8 mouse cellular contexts compared by ENCODE assay signal in the genomic region with DNA sequence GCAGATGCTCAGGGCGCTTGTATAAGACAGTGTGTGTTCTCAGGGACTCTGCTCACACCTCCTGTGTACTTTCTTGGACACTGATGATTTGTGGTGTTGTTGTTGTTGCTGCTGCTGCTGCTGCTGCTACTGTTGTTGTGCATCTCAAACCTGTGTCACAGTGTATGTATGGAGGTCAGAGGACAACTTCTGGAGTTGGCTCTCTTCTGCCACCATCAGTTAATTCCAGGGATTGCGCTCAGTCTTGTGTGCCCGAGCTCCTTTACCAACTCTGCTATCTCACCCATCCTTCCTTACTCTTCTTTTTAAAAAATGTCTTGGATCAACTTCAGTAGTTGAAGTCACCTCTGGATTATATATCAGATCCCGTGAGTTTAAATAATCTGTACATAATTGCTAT. TPM values are rescaled to one million over a fixed set of nuclear protein-coding genes. Genes with fewer than 3 reads are reported as not detected.
DNase-seq lines count a peak whose midpoint lies in the region; ATAC-seq and TF ChIP-seq lines count a peak whose summit lies in the region.

No protein-coding gene starts in this region.

- no peak overlapping the region for H3K4me3 ChIP-seq in forebrain, embryonic 13.5 days
- H3K4me3 ChIP-seq in forebrain, embryonic 10.5 days: no peak overlapping the region
- no peak overlapping the region for H3K4me3 ChIP-seq in neural tube, embryonic 15.5 days (replicated peaks)
- no peak overlapping the region for H3K4me3 ChIP-seq in liver, embryonic 14.5 days (ENCODE audit: insufficient read depth in 1 of 2, low read depth in 2 of 2, low read length in 2 of 2)

- no peak for DNase-seq in forebrain, embryonic 10.5 days (ENCODE audit: extremely low spot score, low spot score)
- peak; percentile 39 for DNase-seq in neural tube, embryonic 10.5 days (ENCODE audit: extremely low spot score, low spot score)
- DNase-seq in frontal cortex, postnatal 36 days (ENCODE audit: low spot score in 2 of 2): peak; percentile 27 to 43
- peak in 1 of 3 experiments; percentile 22 for DNase-seq in liver, embryonic 14.5 days (ENCODE audit: low read depth in 3 of 3, low spot score in 3 of 3)
- peak; percentile 11 to 57 for DNase-seq in spleen, adult 18-20 months

- H3K27me3 ChIP-seq in forebrain, embryonic 13.5 days: no peaks in the 10 kb centered on the region
- no peaks in the 10 kb centered on the region for H3K27me3 ChIP-seq in forebrain, embryonic 10.5 days (ENCODE audit: poor library complexity, severe bottlenecking)
- no peaks in the 10 kb centered on the region for H3K27me3 ChIP-seq in neural tube, embryonic 15.5 days (replicated peaks)
- no peaks in the 10 kb centered on the region for H3K27me3 ChIP-seq in liver, embryonic 14.5 days (ENCODE audit: control insufficient read depth, insufficient read depth, low read length)

- ATAC-seq in forebrain, embryonic 13.5 days: peak; percentile 21; the same call in 1 of the 2 replicates
- no peak for ATAC-seq in neural tube, embryonic 15.5 days (ENCODE audit: low FRiP score)
- ATAC-seq in cerebellum, adult (ENCODE audit: insufficient number of reproducible peaks, low FRiP score, low TSS enrichment): 0 out of 2 replicates have a peak, but pooled peaks have one; percentile 49
- ATAC-seq in liver, embryonic 14.5 days (ENCODE audit: insufficient read depth): no peak

- no peak for TF ChIP-seq EP300 in liver, embryonic 14.5 days (IDR thresholded peaks at IDR 0.05; ENCODE audit: low read depth)

- H3K36me3 ChIP-seq in forebrain, embryonic 13.5 days (ENCODE audit: poor library complexity, severe bottlenecking): peaks cover 25% of the 10 kb centered on the region
- H3K36me3 ChIP-seq in forebrain, embryonic 10.5 days (replicated peaks): peaks cover 18% of the 10 kb centered on the region
- peaks cover 17% of the 10 kb centered on the region for H3K36me3 ChIP-seq in neural tube, embryonic 15.5 days
- H3K36me3 ChIP-seq in liver, embryonic 14.5 days (replicated peaks; ENCODE audit: control insufficient read depth, insufficient read depth, low read depth): peaks cover 10% of the 10 kb centered on the region

- no peaks in the 10 kb centered on the region for H3K9me3 ChIP-seq in forebrain, embryonic 13.5 days (replicated peaks)
- no peaks in the 10 kb centered on the region for H3K9me3 ChIP-seq in forebrain, embryonic 10.5 days
- no peaks in the 10 kb centered on the region for H3K9me3 ChIP-seq in neural tube, embryonic 15.5 days (replicated peaks)
- H3K9me3 ChIP-seq in liver, embryonic 14.5 days (ENCODE audit: control insufficient read depth, low read length): no peaks in the 10 kb centered on the region

- H3K4me1 ChIP-seq in forebrain, embryonic 13.5 days: 0 out of 2 replicates have a peak, but pooled peaks cover under 1% of the 10 kb centered on the region
- H3K4me1 ChIP-seq in forebrain, embryonic 10.5 days: peaks cover 6% of the 10 kb centered on the region; the same call in 1 of the 2 replicates
- no peaks in the 10 kb centered on the region for H3K4me1 ChIP-seq in neural tube, embryonic 15.5 days
- H3K4me1 ChIP-seq in liver, embryonic 14.5 days (replicated peaks; ENCODE audit: control insufficient read depth in 2 of 2, insufficient read depth in 2 of 2, low read length in 1 of 2): peaks cover 0 to 9% of the 10 kb centered on the region in 2 experiments; a peak in 2 of 4 replicates

- no peak overlapping the region for H3K27ac ChIP-seq in forebrain, embryonic 13.5 days
- H3K27ac ChIP-seq in forebrain, embryonic 10.5 days: no peak overlapping the region
- no peak overlapping the region for H3K27ac ChIP-seq in neural tube, embryonic 15.5 days (replicated peaks)
- H3K27ac ChIP-seq in liver, embryonic 14.5 days: no peak overlapping the region

- WGBS in forebrain, embryonic 13.5 days: 64% methylated on average over 4 of the region's 4 CpGs
- WGBS in forebrain, embryonic 10.5 days: 75% methylated on average over 4 of the region's 4 CpGs
- 70% methylated on average over 4 of the region's 4 CpGs for WGBS in neural tube, embryonic 15.5 days
- WGBS in liver, embryonic 14.5 days (ENCODE audit: insufficient replicate concordance): 56% methylated on average over 4 of the region's 4 CpGs

- H3K9ac ChIP-seq in forebrain, embryonic 13.5 days: no peak overlapping the region
- no peak overlapping the region for H3K9ac ChIP-seq in neural tube, embryonic 15.5 days (replicated peaks)
- no peak overlapping the region for H3K9ac ChIP-seq in liver, embryonic 14.5 days (replicated peaks)

- H3K4me2 ChIP-seq in forebrain, embryonic 13.5 days: no peak overlapping the region
- no peak overlapping the region for H3K4me2 ChIP-seq in neural tube, embryonic 15.5 days
- H3K4me2 ChIP-seq in liver, embryonic 14.5 days (ENCODE audit: low read depth): no peak overlapping the region

- TF ChIP-seq CTCF in liver, embryonic 14.5 days (IDR thresholded peaks at IDR 0.05; ENCODE audit: low read depth): peak; percentile 77

RNA-seq across cellular contexts. Expression of gene Sccpdh, which starts 43.7 kb away (rescaled TPM):
- 87.5 and 91.5 TPM in 2 replicates for polyA plus RNA-seq in forebrain, embryonic 13.5 days (2015; fragmentation: Nextera tagmentation; extraction: Ambion mirVana)
- 67.8 and 70.1 TPM in 2 replicates for polyA plus RNA-seq in forebrain, embryonic 10.5 days (2016; fragmentation: Nextera tagmentation; extraction: Ambion mirVana)
- 166 and 190 TPM in 2 replicates for polyA plus RNA-seq in neural tube, embryonic 15.5 days (2015; fragmentation: Nextera tagmentation; extraction: Ambion mirVana)
- 2.6 and 4.0 TPM in 2 replicates for polyA plus RNA-seq in liver, embryonic 14.5 days (2012; rRNA removed)
- 7.8 TPM in 2 replicates for polyA plus RNA-seq in liver, embryonic 14.5 days (2014; fragmentation: Nextera tagmentation; extraction: Ambion mirVana)

Comparison
In these comparisons a context has a peak if more than half of its experiments do, and no peak if none do; other contexts are left out.
1. ATAC-seq: peak in forebrain, embryonic 13.5 days (single experiment) and cerebellum, adult (single experiment); none in neural tube, embryonic 15.5 days (single experiment) and liver, embryonic 14.5 days (single experiment).